Comparison of ENCODE assay signal across 8 mouse cellular contexts in the genomic region with DNA sequence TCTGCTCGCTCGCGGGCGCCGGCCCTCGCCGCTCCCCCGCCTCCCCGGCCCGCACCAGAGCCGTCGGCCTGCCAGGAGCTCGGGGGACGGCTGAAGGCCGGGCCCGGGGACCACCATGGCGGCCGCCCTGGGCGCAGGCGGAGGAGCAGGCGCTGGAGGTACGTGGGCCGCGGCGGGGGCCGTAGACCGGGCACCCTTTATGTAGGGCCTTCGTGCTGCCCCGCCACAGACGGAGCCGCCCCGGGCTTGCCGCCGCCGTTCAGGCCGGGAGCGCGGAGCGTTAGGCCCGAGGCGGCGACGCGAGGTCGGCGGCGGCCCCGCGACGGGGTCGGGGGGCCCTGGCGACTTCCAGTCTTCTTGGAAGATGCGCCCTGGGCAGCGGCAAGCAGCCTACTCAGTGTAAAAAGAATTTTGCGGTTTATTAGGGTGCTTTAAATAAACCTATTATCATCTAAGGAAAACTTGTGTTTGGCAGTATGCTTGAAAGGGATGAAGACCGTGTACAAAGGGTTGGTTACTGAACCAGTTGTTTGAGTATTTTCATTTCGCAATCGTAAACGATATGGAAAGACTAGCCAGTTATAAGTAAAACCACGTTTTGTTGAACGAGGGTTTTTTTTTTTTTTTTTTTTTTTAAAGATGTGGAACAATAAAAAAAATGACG. TPM values are rescaled to one million over a fixed set of nuclear protein-coding genes. Genes with fewer than 3 reads are reported as not detected.
DNase-seq lines count a peak whose midpoint lies in the region; ATAC-seq and TF ChIP-seq lines count a peak whose summit lies in the region.

No protein-coding gene starts in this region.

- peak overlapping the region; percentile 99 for H3K9ac ChIP-seq in limb, embryonic 15.5 days

- H3K27me3 ChIP-seq in limb, embryonic 15.5 days: no peaks in the 10 kb centered on the region

- TF ChIP-seq POLR2A in olfactory bulb, adult 2 months (IDR thresholded peaks at IDR 0.05; ENCODE audit: insufficient read depth, low read depth, low read length): no peak

- TF ChIP-seq CTCF in gastrocnemius, adult 2 months (IDR thresholded peaks at IDR 0.05): no peak
- TF ChIP-seq CTCF in olfactory bulb, adult 2 months (IDR thresholded peaks at IDR 0.05; ENCODE audit: insufficient read depth, low read depth, low read length): no peak

- under 1% methylated on average over 55 of the region's 62 CpGs for WGBS in limb, embryonic 15.5 days
- WGBS in olfactory bulb, adult 2 months: under 1% methylated on average over 62 of the region's 62 CpGs

- peak overlapping the region; percentile 58 for H3K4me2 ChIP-seq in limb, embryonic 15.5 days

- no peaks in the 10 kb centered on the region for H3K9me3 ChIP-seq in limb, embryonic 15.5 days

- peak overlapping the region; percentile 100 for H3K27ac ChIP-seq in gastrocnemius, adult 2 months
- peak overlapping the region; percentile 100 for H3K27ac ChIP-seq in limb, embryonic 15.5 days
- H3K27ac ChIP-seq in olfactory bulb, adult 2 months (ENCODE audit: insufficient read depth, low read depth, low read length): peak overlapping the region; percentile 98

- H3K4me3 ChIP-seq in gastrocnemius, adult 2 months: peak overlapping the region; percentile 98
- H3K4me3 ChIP-seq in limb, embryonic 15.5 days: peak overlapping the region; percentile 92
- peak overlapping the region; percentile 88 for H3K4me3 ChIP-seq in olfactory bulb, adult 2 months (ENCODE audit: insufficient read depth, low read depth, low read length)

- H3K4me1 ChIP-seq in limb, embryonic 15.5 days: peaks cover 12% of the 10 kb centered on the region
- H3K4me1 ChIP-seq in olfactory bulb, adult 2 months (ENCODE audit: control insufficient read depth, insufficient read depth, low read length): no peaks in the 10 kb centered on the region

- ATAC-seq in erythroblast, adult 5-6 weeks (replicated peaks; ENCODE audit: low FRiP score, poor library complexity, severe bottlenecking): peak; percentile 15; the same call in 1 of the 2 replicates
- ATAC-seq in limb, embryonic 15.5 days (ENCODE audit: insufficient number of reproducible peaks, low FRiP score, low TSS enrichment, low read depth): peak; percentile 59; the same call in 1 of the 2 replicates

- intact Hi-C loops in gastrocnemius, adult 2 months (cut with DNase I): loop anchor here (10.0 kb wide), 1 partner anchor 57 kb away; no protein-coding TSS in a partner anchor
- intact Hi-C loops in gastrocnemius, postnatal 14 days (cut with DNase I; ENCODE audit: low total_unique reads): no loop called here

- no peaks in the 10 kb centered on the region for H3K36me3 ChIP-seq in limb, embryonic 15.5 days

- no peak for DNase-seq in gastrocnemius, adult 2 months
- DNase-seq in gastrocnemius, postnatal 14 days: no peak
- peak; percentile 62 for DNase-seq in A20 (ENCODE audit: low read depth, low spot score)
- no peak for DNase-seq in adrenal gland, postnatal 14 days
- no peak for DNase-seq in gastrocnemius, postnatal 4 days (ENCODE audit: low spot score in 2 of 2)

RNA-seq across cellular contexts. Expression of a gene that starts 0.5 kb away (rescaled TPM):
- total RNA-seq in gastrocnemius, adult 2 months (2021): 10 to 100 TPM; 42.6 to 43.1 TPM
- 10 to 100 TPM; 20.3 to 28.3 TPM for total RNA-seq in gastrocnemius, postnatal 14 days (2021)
- 61.0 and 79.4 TPM in 2 replicates for total RNA-seq in erythroblast, adult 5-6 weeks (2015; ENCODE audit: low replicate concordance)
- total RNA-seq in erythroblast, adult 5-6 weeks (2017; ENCODE audit: low replicate concordance): 103 and 115 TPM in 2 replicates
- polyA plus RNA-seq in limb, embryonic 15.5 days (2015; fragmentation: Nextera tagmentation; extraction: Ambion mirVana): 9.4 and 11.3 TPM in 2 replicates
- not detected in 2 replicates for polyA plus RNA-seq in olfactory bulb, adult 2 months (2012; ENCODE audit: insufficient read depth, insufficient read length, low replicate concordance, missing spikeins)
- total RNA-seq in adrenal gland, postnatal 14 days (2021): 44.0 and 53.9 TPM in 2 replicates
- 10 to 100 TPM; 41.0 to 43.2 TPM for total RNA-seq in gastrocnemius, postnatal 4 days (2021)
